Mouse (Mus musculus) heart, adult 2 months (tissue): Measurements from ENCODE around the gene Dok7. TPM values are rescaled to one million over a fixed set of nuclear protein-coding genes. Genes with fewer than 3 reads are reported as not detected.
A peak's percentile ranks its signal among the peaks of the same experiment; 100 is the strongest.

ENCODE experiments used
- DNase-seq, 2 experiments: peaks; one replicate each; pipeline ENCODE4 v3.0.0; 2021
- H3K27ac ChIP-seq: fragments of 200-600 bp; 2 replicates; pipeline ENCODE4 v1.8.1; 2022
- H3K27me3 ChIP-seq: fragments of 200-500 bp; 2 replicates; pipeline ENCODE4 v1.6.1; 2012; ENCODE audit warnings: mild to moderate bottlenecking, low read length, inconsistent platforms, mixed read lengths; ENCODE audit not compliant: control insufficient read depth, insufficient read depth
- H3K36me3 ChIP-seq: fragments of 200-500 bp; 2 replicates; pipeline ENCODE4 v1.6.1; 2012; ENCODE audit warnings: low read length, inconsistent platforms; ENCODE audit not compliant: control insufficient read depth, insufficient read depth
- H3K4me1 ChIP-seq: fragments of 200-500 bp; 2 replicates; pipeline ENCODE4 v1.6.1; 2011; ENCODE audit warnings: low read length; ENCODE audit not compliant: control insufficient read depth, insufficient read depth
- H3K4me3 ChIP-seq: fragments of 200-600 bp; 2 replicates; pipeline ENCODE4 v1.8.1; 2022
- H3K79me2 ChIP-seq: fragments of 200-500 bp; replicated peaks from 2 replicates; pipeline ENCODE4 v1.6.1; 2012; ENCODE audit warnings: mild to moderate bottlenecking, inconsistent platforms, low read length, moderate library complexity, mixed read lengths; ENCODE audit not compliant: control insufficient read depth, insufficient read depth
- H3K9ac ChIP-seq: fragments of 200-500 bp; 2 replicates; pipeline ENCODE4 v1.6.1; 2012; ENCODE audit warnings: low read depth, mild to moderate bottlenecking, control low read depth, inconsistent platforms, low read length, mixed read lengths
- CTCF ChIP-seq: fragments of 200-600 bp; IDR thresholded peaks from 2 replicates; pipeline ENCODE4 v1.8.1; 2022; ENCODE audit warnings: antibody characterized with exemption, mild to moderate bottlenecking, moderate library complexity
- EP300 ChIP-seq: fragments of 200-500 bp; IDR thresholded peaks from 2 replicates; pipeline ENCODE4 v1.6.1; 2011; ENCODE audit warnings: low read depth, low read length, control low read depth; ENCODE audit not compliant: insufficient read depth
- POLR2A ChIP-seq: fragments of 200-500 bp; IDR thresholded peaks from 2 replicates; pipeline ENCODE4 v1.6.1; 2011; ENCODE audit warnings: mild to moderate bottlenecking, low read depth, low read length, control low read depth; ENCODE audit not compliant: insufficient read depth
- WGBS: fragments of 180-500 bp; shearing (Covaris S2); methylation state at CpG from one replicate; pipeline ENCODE4 v1.1.7; 2018; 5-methylcytosine and 5-hydroxymethylcytosine counted together
- intact Hi-C: fragments of 180-260 bp; cut with DNase I; formaldehyde crosslinking; loops from one replicate; pipeline ENCODE4 v1.15.1; 2025
- microRNA-seq, 2 experiments: library from miRNA; unstranded; fragments of <30 nt; microRNA quantifications; one replicate each; pipeline ENCODE4 v1.2.0; 2021
- polyA plus RNA-seq: library from polyadenylated mRNA; depleted of rRNA; stranded (reverse); fragments of >200 nt; gene quantifications from 2 replicates; pipeline ENCODE4 v1.2.3, GENCODE M21; 2012; rRNA removed
- total RNA-seq, 2 experiments: library from RNA; stranded (reverse); gene quantifications; 2 replicates each; pipeline ENCODE4 v1.2.3; 2021

Gene Dok7
- total and polyA plus RNA-seq, 3 experiments: 25.4 to 35.6 (median 34.9) TPM

DNA sequence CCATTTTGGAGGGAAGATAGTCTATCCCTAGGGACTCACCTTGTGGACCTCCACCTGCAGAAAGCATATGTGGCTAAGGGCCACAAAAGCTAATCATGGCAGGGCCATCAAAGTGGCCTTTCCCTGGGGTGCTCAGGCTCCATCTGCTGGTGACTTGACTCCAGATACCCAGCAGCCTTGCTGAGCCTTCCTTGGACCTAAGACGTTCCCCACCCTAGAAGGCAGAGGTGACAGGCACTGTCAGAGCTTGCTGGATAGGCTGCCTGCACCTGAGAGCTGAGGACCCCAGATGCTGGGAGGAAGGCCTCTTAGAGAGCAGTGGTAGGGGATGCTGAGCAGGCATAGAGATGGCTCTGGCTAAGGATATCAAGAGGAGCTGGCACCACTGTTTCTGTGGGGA is 74.7 kb downstream of the Dok7 start:
- 29% methylated on average over 1 of the region's 1 CpGs for WGBS
- no peak for DNase-seq
- no peaks in the 10 kb centered on the region for H3K4me1 ChIP-seq
- no peak overlapping the region for H3K4me3 ChIP-seq
- TF ChIP-seq POLR2A (no peak), CTCF (no peak), EP300 (no peak)
- no peaks in the 10 kb centered on the region for H3K36me3 ChIP-seq
- H3K27ac ChIP-seq: no peak overlapping the region
- H3K79me2 ChIP-seq: no peaks in the 10 kb centered on the region
- no peak overlapping the region for H3K9ac ChIP-seq
- H3K27me3 ChIP-seq: no peaks in the 10 kb centered on the region
- intact Hi-C loops: loop anchor here (2.0 to 5.0 kb wide), 2 partner anchors 80 to 144 kb away; no protein-coding TSS in a partner anchor

GRCm38 (mm10) chr5:35131773-35132172 is 75.2 kb downstream of the Dok7 start:
- Histone ChIP-seq H3K4me3 (no peak overlapping the region), H3K27me3 (no peaks in the 10 kb centered on the region), H3K27ac (no peak overlapping the region), H3K9ac (no peak overlapping the region), H3K4me1 (no peaks in the 10 kb centered on the region), H3K79me2 (no peaks in the 10 kb centered on the region), H3K36me3 (no peaks in the 10 kb centered on the region)
- TF ChIP-seq POLR2A: no peak
- peak; percentile 90 for TF ChIP-seq CTCF
- 0 out of 2 replicates have a peak, but pooled peaks have one; percentile 27 for TF ChIP-seq EP300
- 6% methylated on average over 7 of the region's 7 CpGs for WGBS
- intact Hi-C loops: loop anchor here (2.0 to 5.0 kb wide), 2 partner anchors 81 to 144 kb away; no protein-coding TSS in a partner anchor
- peak; percentile 81 for DNase-seq

- Histone ChIP-seq H3K27me3 (no peaks in the 10 kb centered on the region), H3K36me3 (no peaks in the 10 kb centered on the region), H3K4me3 (no peak overlapping the region), H3K79me2 (no peaks in the 10 kb centered on the region), H3K4me1 (no peaks in the 10 kb centered on the region), H3K27ac (no peak overlapping the region), H3K9ac (no peak overlapping the region)
- intact Hi-C loops: loop anchor here (5.0 kb wide), 1 partner anchor 145 kb away; no protein-coding TSS in a partner anchor
- no peak for DNase-seq
- TF ChIP-seq POLR2A: no peak
- no peak for TF ChIP-seq CTCF
- TF ChIP-seq EP300: no peak
- WGBS: 92% methylated on average over 9 of the region's 9 CpGs
Observed at GRCm38 (mm10) chr5:35132278-35132980, 75.9 kb downstream of the Dok7 start.

GRCm38 (mm10) chr5:35133468-35133867 is 76.9 kb downstream of the Dok7 start:
- Histone ChIP-seq H3K79me2 (no peaks in the 10 kb centered on the region), H3K4me1 (no peaks in the 10 kb centered on the region), H3K36me3 (no peaks in the 10 kb centered on the region), H3K9ac (no peak overlapping the region), H3K4me3 (no peak overlapping the region), H3K27ac (no peak overlapping the region), H3K27me3 (no peaks in the 10 kb centered on the region)
- 86% methylated on average over 4 of the region's 4 CpGs for WGBS
- no peak for DNase-seq
- no peak for TF ChIP-seq CTCF
- TF ChIP-seq POLR2A: no peak
- no peak for TF ChIP-seq EP300
- intact Hi-C loops: loop anchor here (5.0 kb wide), 1 partner anchor 146 kb away; no protein-coding TSS in a partner anchor

GRCm38 (mm10) chr5:35134286-35134685 is 77.7 kb downstream of the Dok7 start:
- TF ChIP-seq EP300 (no peak), CTCF (no peak), POLR2A (no peak)
- H3K4me1 ChIP-seq: no peaks in the 10 kb centered on the region
- H3K9ac ChIP-seq: no peak overlapping the region
- H3K36me3 ChIP-seq: no peaks in the 10 kb centered on the region
- no peaks in the 10 kb centered on the region for H3K27me3 ChIP-seq
- H3K27ac ChIP-seq: no peak overlapping the region
- WGBS: 71% methylated on average over 3 of the region's 3 CpGs
- H3K4me3 ChIP-seq: no peak overlapping the region
- H3K79me2 ChIP-seq: no peaks in the 10 kb centered on the region
- DNase-seq: no peak
- intact Hi-C loops: loop anchor here (5.0 kb wide), 1 partner anchor 147 kb away; no protein-coding TSS in a partner anchor

GRCm38 (mm10) chr5:35135903-35136302 is 79.3 kb downstream of the Dok7 start:
- H3K27me3 ChIP-seq: no peaks in the 10 kb centered on the region
- H3K4me1 ChIP-seq: no peaks in the 10 kb centered on the region
- 57% methylated on average over 5 of the region's 5 CpGs for WGBS
- H3K79me2 ChIP-seq: no peaks in the 10 kb centered on the region
- H3K36me3 ChIP-seq: no peaks in the 10 kb centered on the region
- no peak overlapping the region for H3K9ac ChIP-seq
- H3K27ac ChIP-seq: no peak overlapping the region
- intact Hi-C loops: no loop called here
- DNase-seq: no peak
- H3K4me3 ChIP-seq: no peak overlapping the region
- TF ChIP-seq EP300 (no peak), POLR2A (no peak), CTCF (no peak)

Small RNA genes within 50 kb of the gene (microRNA-seq; reads per million reads assigned to microRNA genes)
- gene Mir3097: 5.0 to 7.9 reads per million in 2 experiments

Other genes starting within 250 kb of the Dok7 start
- under 1 TPM in 1 of 2 experiments, not detected in 1; 0.66 TPM for gene Msantd1, start 148.8 kb upstream of the Dok7 start, total RNA-seq
- 0.96 and 1.0 TPM in 2 replicates for gene Msantd1, start 148.8 kb upstream of the Dok7 start, polyA plus RNA-seq
- gene Rgs12, start 107.3 kb upstream of the Dok7 start, total RNA-seq: 10 to 100 TPM; 13.1 to 16.5 TPM
- 26.2 and 27.7 TPM in 2 replicates for gene Rgs12, start 107.3 kb upstream of the Dok7 start, polyA plus RNA-seq
- under 1 TPM; 0.47 to 0.96 TPM for gene Hgfac, start 15.3 kb upstream of the Dok7 start, total RNA-seq
- gene Hgfac, start 15.3 kb upstream of the Dok7 start, polyA plus RNA-seq: 0.94 and 1.3 TPM in 2 replicates
- gene Lrpap1, start 49.0 kb downstream of the Dok7 start, total RNA-seq: 10 to 100 TPM; 49.0 to 59.0 TPM
- 33.1 and 39.4 TPM in 2 replicates for gene Lrpap1, start 49.0 kb downstream of the Dok7 start, polyA plus RNA-seq
- under 1 TPM; 0.43 to 0.52 TPM for gene Adra2c, start 221.6 kb downstream of the Dok7 start, total RNA-seq
- 0.23 and 0.43 TPM in 2 replicates for gene Adra2c, start 221.6 kb downstream of the Dok7 start, polyA plus RNA-seq